Mouse (Mus musculus): ENCODE data around the gene Elovl3. TPM values are rescaled to one million over a fixed set of nuclear protein-coding genes. Genes with fewer than 3 reads are reported as not detected.

Gene Elovl3
- total RNA-seq, 2 experiments from 2014 or later, result not detected

Other genes with a start within 250 kb of the Elovl3 start
- gene Armh3, start 133.4 kb upstream of the Elovl3 start, total RNA-seq (2021), result 10 to 100 TPM; 12.5 to 15.0 TPM
- gene Hps6, start 128.4 kb upstream of the Elovl3 start, total RNA-seq (2021), result 1 to 10 TPM; 3.0 to 5.1 TPM
- gene Pprc1, start 87.0 kb upstream of the Elovl3 start, total RNA-seq (2021), result 10 to 100 TPM; 12.8 to 23.6 TPM
- gene Ldb1, start 86.7 kb upstream of the Elovl3 start, total RNA-seq (2021), result 10 to 100 TPM; 36.2 to 50.3 TPM
- 10 to 100 TPM; 22.9 to 26.4 TPM for gene Nolc1, start 56.0 kb upstream of the Elovl3 start, total RNA-seq (2021)
- 10 to 100 TPM; 19.0 to 21.6 TPM for gene Pitx3, start 16.4 kb downstream of the Elovl3 start, total RNA-seq (2021)
- 10 to 100 TPM; 54.9 to 62.5 TPM for gene Gbf1, start 20.6 kb downstream of the Elovl3 start, total RNA-seq (2021)
- 10 to 100 TPM; 10.4 to 14.3 TPM for gene Nfkb2, start 172.4 kb downstream of the Elovl3 start, total RNA-seq (2021)
- 1 to 10 TPM; 2.2 to 2.6 TPM for gene Psd, start 195.3 kb downstream of the Elovl3 start, total RNA-seq (2021)
- gene Fbxl15, start 196.3 kb downstream of the Elovl3 start, total RNA-seq (2021), result 1 to 10 TPM; 2.7 to 3.7 TPM
- gene Cuedc2, start 206.8 kb downstream of the Elovl3 start, total RNA-seq (2021), result 10 to 100 TPM; 88.3 TPM
- gene Mfsd13a, start 209.2 kb downstream of the Elovl3 start, total RNA-seq (2021), result 1 to 10 TPM; 1.2 to 1.5 TPM
- under 1 TPM; 0.35 to 0.56 TPM for gene 2310034G01Rik, start 218.4 kb downstream of the Elovl3 start, total RNA-seq (2021)